Comparison of ENCODE assay signal across 8 mouse cellular contexts in genomic region chr4:88094768-88095420, GRCm38 (mm10). TPM values are rescaled to one million over a fixed set of nuclear protein-coding genes. Genes with fewer than 3 reads are reported as not detected.
DNase-seq lines count a peak whose midpoint lies in the region; ATAC-seq and TF ChIP-seq lines count a peak whose summit lies in the region.

No protein-coding gene starts in this region.

- TF ChIP-seq POLR2A in lung, adult 2 months (IDR thresholded peaks at IDR 0.05; ENCODE audit: borderline replicate concordance, extremely low read depth, low read depth, low read length) = no peak

- peak; percentile 47; the same call in 1 of the 2 replicates for ATAC-seq in forebrain, embryonic 16.5 days

- no peaks in the 10 kb centered on the region for H3K79me2 ChIP-seq in macrophage (ENCODE audit: inconsistent target)

- 1% methylated on average over 30 of the region's 30 CpGs for WGBS in lung, adult 2 months
- under 1% methylated on average over 30 of the region's 30 CpGs for WGBS in forebrain, embryonic 16.5 days
- 2% methylated on average over 30 of the region's 30 CpGs for WGBS in macrophage (ENCODE audit: missing documents)

- no peaks in the 10 kb centered on the region for H3K36me3 ChIP-seq in forebrain, embryonic 16.5 days (ENCODE audit: control insufficient read depth, insufficient read depth)
- H3K36me3 ChIP-seq in macrophage (ENCODE audit: inconsistent target) = no peaks in the 10 kb centered on the region

- H3K4me2 ChIP-seq in forebrain, embryonic 16.5 days (ENCODE audit: low read length) = peak overlapping the region; percentile 60

- H3K9ac ChIP-seq in forebrain, embryonic 16.5 days (replicated peaks; ENCODE audit: low read depth, low read length) = peak overlapping the region; percentile 75

- no peak for TF ChIP-seq CTCF in lung, adult 2 months (IDR thresholded peaks at IDR 0.05; ENCODE audit: insufficient read depth, low read length)

- H3K27ac ChIP-seq in forebrain, embryonic 16.5 days (ENCODE audit: low read length) = no peak overlapping the region
- peak overlapping the region; percentile 37 for H3K27ac ChIP-seq in macrophage

- peak overlapping the region; percentile 79 for H3K4me3 ChIP-seq in lung, adult 2 months (replicated peaks; ENCODE audit: extremely low read depth, low read depth, low read length)
- H3K4me3 ChIP-seq in forebrain, embryonic 16.5 days (replicated peaks; ENCODE audit: low read length) = peak overlapping the region; percentile 73
- H3K4me3 ChIP-seq in macrophage (ENCODE audit: inconsistent target) = peak overlapping the region; percentile 68

- DNase-seq in lung, adult 2 months = no peak
- DNase-seq in lung, postnatal 4 days = no peak
- peak; percentile 33 for DNase-seq in adipocyte (ENCODE audit: low spot score)
- no peak for DNase-seq in B cell, adult 2 months
- no peak for DNase-seq in T-cell, adult 2 months (ENCODE audit: low spot score)
- no peak for DNase-seq in thymus, postnatal 10 days (ENCODE audit: low spot score in 2 of 2)

- H3K4me1 ChIP-seq in lung, adult 2 months (ENCODE audit: control insufficient read depth, insufficient read depth, low read length) = no peaks in the 10 kb centered on the region
- peaks cover 4% of the 10 kb centered on the region for H3K4me1 ChIP-seq in forebrain, embryonic 16.5 days (replicated peaks; ENCODE audit: control insufficient read depth, insufficient read depth, low read length)

- no peaks in the 10 kb centered on the region for H3K9me3 ChIP-seq in forebrain, embryonic 16.5 days (ENCODE audit: control insufficient read depth, low read length)

- H3K27me3 ChIP-seq in forebrain, embryonic 16.5 days (replicated peaks; ENCODE audit: control insufficient read depth, insufficient read depth, low read length) = no peaks in the 10 kb centered on the region

RNA-seq across cellular contexts. Expression of gene Focad, which starts 0.5 kb away (rescaled TPM):
- polyA plus RNA-seq in lung, adult 2 months (2012; rRNA removed) = 5.8 and 9.5 TPM in 2 replicates
- 21.1 and 23.4 TPM in 2 replicates for polyA plus RNA-seq in forebrain, embryonic 16.5 days (2015; fragmentation: Nextera tagmentation; extraction: Ambion mirVana)
- total RNA-seq in macrophage (2018; cell fraction: chromatin; rRNA removed) = 10 to 100 TPM; 15.9 to 87.3 (median 43.9) TPM
- total RNA-seq in macrophage (2018; cell fraction: cytosol; rRNA removed) = 10 to 100 TPM in 2 of 26 experiments, 1 to 10 TPM in 24; 4.4 to 11.5 (median 7.2) TPM
- total RNA-seq in macrophage (2018; cell fraction: nucleus; rRNA removed) = 10 to 100 TPM in 25 of 26 experiments, 1 to 10 TPM in 1; 7.8 to 39.5 (median 18.7) TPM
- 5.9 to 11.1 TPM (median 6.7 TPM) in 3 replicates for polyA plus RNA-seq in macrophage (2018)
